Mouse (Mus musculus): ENCODE measurements around the gene 9030612E09Rik. TPM values are rescaled to one million over a fixed set of nuclear protein-coding genes. Genes with fewer than 3 reads are reported as not detected.

The 9030612E09Rik gene
- total RNA-seq, 1 experiment: not detected

GRCm38 (mm10) chr10:43200206-43200605 is 25.7 kb downstream of the 9030612E09Rik start:
- no peaks in the 10 kb centered on the region; a peak in 1 of 4 replicates for H3K4me1 ChIP-seq (ENCODE audit: control insufficient read depth in 2 of 2, insufficient read depth in 2 of 2, low read length in 2 of 2, poor library complexity in 1 of 2)
- no peaks in the 10 kb centered on the region for H3K36me3 ChIP-seq (ENCODE audit: control insufficient read depth, insufficient read depth, low read length, poor library complexity, severe bottlenecking)
- peak; percentile 35 for DNase-seq (ENCODE audit: low read depth, low spot score)
- no peak overlapping the region for H3K9ac ChIP-seq (ENCODE audit: insufficient read depth, low read depth, low read length, poor library complexity, severe bottlenecking)
- no peak for TF ChIP-seq MAFK (IDR thresholded peaks at IDR 0.05; ENCODE audit: insufficient read depth, low read depth, low read length)
- TF ChIP-seq ZC3H11A (IDR thresholded peaks at IDR 0.05; ENCODE audit: borderline replicate concordance, low read depth, low read length): no peak
- TF ChIP-seq ZNF384 (IDR thresholded peaks at IDR 0.05; ENCODE audit: low read depth, low read length): no peak
- TF ChIP-seq CHD2 (IDR thresholded peaks at IDR 0.05; ENCODE audit: low read depth, low read length): no peak
- no peak for TF ChIP-seq HCFC1 (IDR thresholded peaks at IDR 0.05; ENCODE audit: borderline replicate concordance, insufficient read depth, low read length)
- H3K4me3 ChIP-seq (ENCODE audit: insufficient read depth in 1 of 2, low read depth in 1 of 2, low read length in 2 of 2, poor library complexity in 1 of 2, severe bottlenecking in 1 of 2): no peak overlapping the region; a peak in 1 of 4 replicates
- H3K9me3 ChIP-seq (ENCODE audit: control insufficient read depth, insufficient read depth, low read depth, low read length): no peaks in the 10 kb centered on the region
- H3K27ac ChIP-seq (ENCODE audit: insufficient read depth, low read depth, low read length, poor library complexity, severe bottlenecking): no peak overlapping the region
- in situ Hi-C loops (cut with MboI; ENCODE audit: low sequenced_read_pairs in 2 of 2, unreplicated experiment in 2 of 2): no loop called here

GRCm38 (mm10) chr10:43203865-43204264 is 29.4 kb downstream of the 9030612E09Rik start:
- TF ChIP-seq ZNF384 (IDR thresholded peaks at IDR 0.05; ENCODE audit: low read depth, low read length) (no peak), CHD2 (IDR thresholded peaks at IDR 0.05; ENCODE audit: low read depth, low read length) (no peak), MAFK (IDR thresholded peaks at IDR 0.05; ENCODE audit: insufficient read depth, low read depth, low read length) (no peak), ZC3H11A (IDR thresholded peaks at IDR 0.05; ENCODE audit: borderline replicate concordance, low read depth, low read length) (no peak), HCFC1 (IDR thresholded peaks at IDR 0.05; ENCODE audit: borderline replicate concordance, insufficient read depth, low read length) (no peak)
- no peak overlapping the region for H3K9ac ChIP-seq (ENCODE audit: insufficient read depth, low read depth, low read length, poor library complexity, severe bottlenecking)
- in situ Hi-C loops (cut with MboI; ENCODE audit: low sequenced_read_pairs in 2 of 2, unreplicated experiment in 2 of 2): no loop called here

GRCm38 (mm10) chr10:43211866-43212265 is 37.4 kb downstream of the 9030612E09Rik start:
- TF ChIP-seq ZC3H11A (IDR thresholded peaks at IDR 0.05; ENCODE audit: borderline replicate concordance, low read depth, low read length): peak; percentile 33; the same call in 1 of the 2 replicates
- TF ChIP-seq ZNF384 (IDR thresholded peaks at IDR 0.05; ENCODE audit: low read depth, low read length): no peak
- in situ Hi-C loops (cut with MboI; ENCODE audit: low sequenced_read_pairs in 2 of 2, unreplicated experiment in 2 of 2): no loop called here
- Histone ChIP-seq H3K27ac (ENCODE audit: insufficient read depth, low read depth, low read length, poor library complexity, severe bottlenecking) (no peak overlapping the region), H3K4me1 (ENCODE audit: control insufficient read depth in 2 of 2, insufficient read depth in 2 of 2, low read length in 2 of 2, poor library complexity in 1 of 2) (peaks cover 0 to 3% of the 10 kb centered on the region in 2 experiments; a peak in 1 of 4 replicates), H3K9me3 (ENCODE audit: control insufficient read depth, insufficient read depth, low read depth, low read length) (no peaks in the 10 kb centered on the region), H3K4me3 (ENCODE audit: insufficient read depth in 1 of 2, low read depth in 1 of 2, low read length in 2 of 2, poor library complexity in 1 of 2, severe bottlenecking in 1 of 2) (no peak overlapping the region), H3K9ac (ENCODE audit: insufficient read depth, low read depth, low read length, poor library complexity, severe bottlenecking) (no peak overlapping the region), H3K36me3 (ENCODE audit: control insufficient read depth, insufficient read depth, low read length, poor library complexity, severe bottlenecking) (no peaks in the 10 kb centered on the region)
- DNase-seq (ENCODE audit: low read depth, low spot score): peak; percentile 83

More at GRCm38 (mm10) chr10:43203865-43204264, 29.4 kb downstream of the 9030612E09Rik start:
- H3K27ac ChIP-seq (ENCODE audit: insufficient read depth, low read depth, low read length, poor library complexity, severe bottlenecking): no peak overlapping the region
- H3K36me3 ChIP-seq (ENCODE audit: control insufficient read depth, insufficient read depth, low read length, poor library complexity, severe bottlenecking): no peaks in the 10 kb centered on the region
- H3K9me3 ChIP-seq (ENCODE audit: control insufficient read depth, insufficient read depth, low read depth, low read length): no peaks in the 10 kb centered on the region
- H3K4me3 ChIP-seq (ENCODE audit: insufficient read depth in 1 of 2, low read depth in 1 of 2, low read length in 2 of 2, poor library complexity in 1 of 2, severe bottlenecking in 1 of 2): no peak overlapping the region
- H3K4me1 ChIP-seq (ENCODE audit: control insufficient read depth in 2 of 2, insufficient read depth in 2 of 2, low read length in 2 of 2, poor library complexity in 1 of 2): peaks cover 0 to 3% of the 10 kb centered on the region in 2 experiments; a peak in 2 of 4 replicates
- no peak for DNase-seq (ENCODE audit: low read depth, low spot score)

GRCm38 (mm10) chr10:43217361-43217900 is 42.9 kb downstream of the 9030612E09Rik start:
- in situ Hi-C loops (cut with MboI; ENCODE audit: low sequenced_read_pairs in 2 of 2, unreplicated experiment in 2 of 2): no loop called here
- no peak overlapping the region for H3K4me3 ChIP-seq (ENCODE audit: insufficient read depth in 1 of 2, low read depth in 1 of 2, low read length in 2 of 2, poor library complexity in 1 of 2, severe bottlenecking in 1 of 2)
- DNase-seq (ENCODE audit: low read depth, low spot score): no peak

More at GRCm38 (mm10) chr10:43217361-43217900, 42.9 kb downstream of the 9030612E09Rik start:
- H3K9ac ChIP-seq (ENCODE audit: insufficient read depth, low read depth, low read length, poor library complexity, severe bottlenecking): no peak overlapping the region
- TF ChIP-seq HCFC1 (IDR thresholded peaks at IDR 0.05; ENCODE audit: borderline replicate concordance, insufficient read depth, low read length) (no peak), CHD2 (IDR thresholded peaks at IDR 0.05; ENCODE audit: low read depth, low read length) (no peak), ZC3H11A (IDR thresholded peaks at IDR 0.05; ENCODE audit: borderline replicate concordance, low read depth, low read length) (no peak), MAFK (IDR thresholded peaks at IDR 0.05; ENCODE audit: insufficient read depth, low read depth, low read length) (no peak), ZNF384 (IDR thresholded peaks at IDR 0.05; ENCODE audit: low read depth, low read length) (no peak)
- no peaks in the 10 kb centered on the region for H3K36me3 ChIP-seq (ENCODE audit: control insufficient read depth, insufficient read depth, low read length, poor library complexity, severe bottlenecking)
- no peaks in the 10 kb centered on the region for H3K9me3 ChIP-seq (ENCODE audit: control insufficient read depth, insufficient read depth, low read depth, low read length)
- H3K27ac ChIP-seq (ENCODE audit: insufficient read depth, low read depth, low read length, poor library complexity, severe bottlenecking): no peak overlapping the region
- H3K4me1 ChIP-seq (ENCODE audit: control insufficient read depth in 2 of 2, insufficient read depth in 2 of 2, low read length in 2 of 2, poor library complexity in 1 of 2): no peaks in the 10 kb centered on the region

Measured in ES-E14 (cell line).